Comparison of ENCODE assay signal across 8 mouse cellular contexts in the genomic region with DNA sequence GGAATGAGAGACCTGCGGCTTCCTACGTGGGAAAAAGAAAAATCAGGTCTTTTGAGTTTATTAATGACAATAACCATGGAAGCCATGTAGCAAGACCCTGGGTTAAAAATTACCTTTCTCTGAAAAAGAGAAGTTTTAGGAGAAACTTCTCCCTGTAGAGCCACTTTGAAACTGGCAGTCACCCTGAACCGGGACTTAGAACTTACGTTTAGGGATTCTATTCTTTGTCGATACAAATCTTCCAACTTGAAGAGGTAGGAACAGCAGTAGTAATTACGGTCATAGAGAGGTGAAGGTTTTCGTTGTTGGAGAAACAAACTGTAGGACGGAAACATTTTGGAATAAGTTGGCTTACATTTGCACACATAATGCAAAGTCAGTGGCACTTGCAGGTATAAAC. TPM values are rescaled to one million over a fixed set of nuclear protein-coding genes. Genes with fewer than 3 reads are reported as not detected.
DNase-seq lines count a peak whose midpoint lies in the region; ATAC-seq and TF ChIP-seq lines count a peak whose summit lies in the region.

No protein-coding gene starts in this region.

- no peaks in the 10 kb centered on the region for H3K9me3 ChIP-seq in kidney, embryonic 15.5 days (replicated peaks)
- H3K9me3 ChIP-seq in hindbrain, embryonic 15.5 days, result no peaks in the 10 kb centered on the region
- H3K9me3 ChIP-seq in midbrain, postnatal 0 days (ENCODE audit: low read length), result no peaks in the 10 kb centered on the region

- H3K27me3 ChIP-seq in kidney, embryonic 15.5 days, result no peaks in the 10 kb centered on the region
- no peaks in the 10 kb centered on the region for H3K27me3 ChIP-seq in hindbrain, embryonic 15.5 days
- no peaks in the 10 kb centered on the region for H3K27me3 ChIP-seq in midbrain, postnatal 0 days (ENCODE audit: insufficient read depth, low read length)

- 2% methylated on average over 8 of the region's 8 CpGs for WGBS in kidney, embryonic 15.5 days
- 8% methylated on average over 8 of the region's 8 CpGs for WGBS in hindbrain, embryonic 15.5 days
- WGBS in midbrain, postnatal 0 days, result 7% methylated on average over 8 of the region's 8 CpGs

- ATAC-seq in kidney, embryonic 15.5 days (replicated peaks; ENCODE audit: low FRiP score), result no peak; the same call in 1 of the 2 replicates
- ATAC-seq in hindbrain, embryonic 15.5 days (ENCODE audit: low FRiP score, low read depth), result no peak
- ATAC-seq in midbrain, postnatal 0 days (ENCODE audit: low FRiP score), result no peak
- ATAC-seq in granulocyte monocyte progenitor cell, adult 5-6 weeks (replicated peaks; ENCODE audit: poor library complexity, severe bottlenecking), result no peak

- H3K9ac ChIP-seq in kidney, embryonic 15.5 days, result peak overlapping the region; percentile 80
- peak overlapping the region; percentile 61 for H3K9ac ChIP-seq in hindbrain, embryonic 15.5 days
- peak overlapping the region; percentile 54 for H3K9ac ChIP-seq in midbrain, postnatal 0 days (replicated peaks; ENCODE audit: low read length, poor library complexity, severe bottlenecking)

- TF ChIP-seq CTCF in midbrain, postnatal 0 days (IDR thresholded peaks at IDR 0.05), result no peak

- H3K36me3 ChIP-seq in kidney, embryonic 15.5 days, result peaks cover 34% of the 10 kb centered on the region
- peaks cover 26% of the 10 kb centered on the region for H3K36me3 ChIP-seq in hindbrain, embryonic 15.5 days
- H3K36me3 ChIP-seq in midbrain, postnatal 0 days (ENCODE audit: insufficient read depth, low read length), result peaks cover 24% of the 10 kb centered on the region

- peak overlapping the region; percentile 83 for H3K4me3 ChIP-seq in kidney, embryonic 15.5 days (replicated peaks)
- peak overlapping the region; percentile 92 for H3K4me3 ChIP-seq in hindbrain, embryonic 15.5 days
- peak overlapping the region; percentile 67 for H3K4me3 ChIP-seq in midbrain, postnatal 0 days (ENCODE audit: low read depth, low read length)

- H3K4me1 ChIP-seq in kidney, embryonic 15.5 days, result peaks cover 30% of the 10 kb centered on the region
- peaks cover 36% of the 10 kb centered on the region for H3K4me1 ChIP-seq in hindbrain, embryonic 15.5 days (replicated peaks)
- H3K4me1 ChIP-seq in midbrain, postnatal 0 days (ENCODE audit: insufficient read depth, low read length), result peaks cover 6% of the 10 kb centered on the region; the same call in 1 of the 2 replicates

- no peak for DNase-seq in kidney, postnatal 10 days
- peak; percentile 12 for DNase-seq in brain, adult 2 months (ENCODE audit: low read depth, low spot score)
- DNase-seq in midbrain, postnatal 0 days (ENCODE audit: low spot score), result no peak
- DNase-seq in embryo, embryonic 10.5 days (ENCODE audit: low spot score), result no peak
- no peak for DNase-seq in spleen, postnatal 10 days (ENCODE audit: low spot score in 2 of 2)

- H3K27ac ChIP-seq in kidney, embryonic 15.5 days, result peak overlapping the region; percentile 98
- peak overlapping the region; percentile 71 for H3K27ac ChIP-seq in hindbrain, embryonic 15.5 days (replicated peaks)
- H3K27ac ChIP-seq in midbrain, postnatal 0 days (ENCODE audit: low read depth, low read length), result no peak overlapping the region

- H3K4me2 ChIP-seq in kidney, embryonic 15.5 days, result peak overlapping the region; percentile 62
- H3K4me2 ChIP-seq in hindbrain, embryonic 15.5 days, result peak overlapping the region; percentile 63
- H3K4me2 ChIP-seq in midbrain, postnatal 0 days (ENCODE audit: low read depth, low read length, poor library complexity, severe bottlenecking), result peak overlapping the region; percentile 57

RNA-seq across cellular contexts. Expression of a gene that starts 0.5 kb away (rescaled TPM):
- polyA plus RNA-seq in kidney, embryonic 15.5 days (2015; fragmentation: Nextera tagmentation; extraction: Ambion mirVana), result 142 and 145 TPM in 2 replicates
- 124 and 137 TPM in 2 replicates for polyA plus RNA-seq in hindbrain, embryonic 15.5 days (2015; fragmentation: Nextera tagmentation; extraction: Ambion mirVana)
- 118 and 122 TPM in 2 replicates for total RNA-seq in midbrain, postnatal 0 days (2014; rRNA removed)
- 91.7 and 108 TPM in 2 replicates for polyA plus RNA-seq in midbrain, postnatal 0 days (2015; fragmentation: Nextera tagmentation; extraction: Ambion mirVana)
- 236 and 252 TPM in 2 replicates for total RNA-seq in granulocyte monocyte progenitor cell, adult 5-6 weeks (2014; fragmentation: Nextera tagmentation)
- total RNA-seq in granulocyte monocyte progenitor cell, adult 5-6 weeks (2017), result 198 and 208 TPM in 2 replicates

RNA-seq across cellular contexts. Expression of a gene that starts 1.2 kb away (rescaled TPM):
- polyA plus RNA-seq in kidney, embryonic 15.5 days (2015; fragmentation: Nextera tagmentation; extraction: Ambion mirVana), result 85.9 and 88.7 TPM in 2 replicates
- 67.6 and 68.3 TPM in 2 replicates for polyA plus RNA-seq in hindbrain, embryonic 15.5 days (2015; fragmentation: Nextera tagmentation; extraction: Ambion mirVana)
- 44.2 and 46.5 TPM in 2 replicates for total RNA-seq in midbrain, postnatal 0 days (2014; rRNA removed)
- polyA plus RNA-seq in midbrain, postnatal 0 days (2015; fragmentation: Nextera tagmentation; extraction: Ambion mirVana), result 61.1 and 67.6 TPM in 2 replicates
- total RNA-seq in granulocyte monocyte progenitor cell, adult 5-6 weeks (2014; fragmentation: Nextera tagmentation), result 44.3 and 69.7 TPM in 2 replicates
- 42.2 and 50.0 TPM in 2 replicates for total RNA-seq in granulocyte monocyte progenitor cell, adult 5-6 weeks (2017)

RNA-seq across cellular contexts. Expression of a gene that starts 11.4 kb away (rescaled TPM):
- polyA plus RNA-seq in kidney, embryonic 15.5 days (2015; fragmentation: Nextera tagmentation; extraction: Ambion mirVana), result 0.09 and 0.21 TPM in 2 replicates
- polyA plus RNA-seq in hindbrain, embryonic 15.5 days (2015; fragmentation: Nextera tagmentation; extraction: Ambion mirVana), result 0.28 and 0.30 TPM in 2 replicates
- not detected in 2 replicates for total RNA-seq in midbrain, postnatal 0 days (2014; rRNA removed)
- polyA plus RNA-seq in midbrain, postnatal 0 days (2015; fragmentation: Nextera tagmentation; extraction: Ambion mirVana), result 0.07 and 0.31 TPM in 2 replicates
- total RNA-seq in granulocyte monocyte progenitor cell, adult 5-6 weeks (2014; fragmentation: Nextera tagmentation), result 0.15 TPM in 1 of 2 replicates, not detected in the other
- total RNA-seq in granulocyte monocyte progenitor cell, adult 5-6 weeks (2017), result 0.22 TPM in 1 of 2 replicates, not detected in the other

RNA-seq across cellular contexts. Expression of a gene that starts 24.7 kb away (rescaled TPM):
- polyA plus RNA-seq in kidney, embryonic 15.5 days (2015; fragmentation: Nextera tagmentation; extraction: Ambion mirVana), result 0.21 TPM in 1 of 2 replicates, not detected in the other
- polyA plus RNA-seq in hindbrain, embryonic 15.5 days (2015; fragmentation: Nextera tagmentation; extraction: Ambion mirVana), result not detected in 2 replicates
- not detected in 2 replicates for total RNA-seq in midbrain, postnatal 0 days (2014; rRNA removed)
- not detected in 2 replicates for polyA plus RNA-seq in midbrain, postnatal 0 days (2015; fragmentation: Nextera tagmentation; extraction: Ambion mirVana)
- 23.1 and 45.9 TPM in 2 replicates for total RNA-seq in granulocyte monocyte progenitor cell, adult 5-6 weeks (2014; fragmentation: Nextera tagmentation)
- total RNA-seq in granulocyte monocyte progenitor cell, adult 5-6 weeks (2017), result 57.2 and 63.7 TPM in 2 replicates

RNA-seq across cellular contexts. Expression of a gene that starts 46.1 kb away (rescaled TPM):
- 3.1 and 4.5 TPM in 2 replicates for polyA plus RNA-seq in kidney, embryonic 15.5 days (2015; fragmentation: Nextera tagmentation; extraction: Ambion mirVana)
- polyA plus RNA-seq in hindbrain, embryonic 15.5 days (2015; fragmentation: Nextera tagmentation; extraction: Ambion mirVana), result 12.2 and 12.6 TPM in 2 replicates
- total RNA-seq in midbrain, postnatal 0 days (2014; rRNA removed), result 45.3 and 49.7 TPM in 2 replicates
- 8.5 and 9.0 TPM in 2 replicates for polyA plus RNA-seq in midbrain, postnatal 0 days (2015; fragmentation: Nextera tagmentation; extraction: Ambion mirVana)
- 0.54 and 1.4 TPM in 2 replicates for total RNA-seq in granulocyte monocyte progenitor cell, adult 5-6 weeks (2014; fragmentation: Nextera tagmentation)
- total RNA-seq in granulocyte monocyte progenitor cell, adult 5-6 weeks (2017), result 0.39 and 0.41 TPM in 2 replicates
